Mouse (Mus musculus): ENCODE measurements around the gene Ubl4b.

DNA sequence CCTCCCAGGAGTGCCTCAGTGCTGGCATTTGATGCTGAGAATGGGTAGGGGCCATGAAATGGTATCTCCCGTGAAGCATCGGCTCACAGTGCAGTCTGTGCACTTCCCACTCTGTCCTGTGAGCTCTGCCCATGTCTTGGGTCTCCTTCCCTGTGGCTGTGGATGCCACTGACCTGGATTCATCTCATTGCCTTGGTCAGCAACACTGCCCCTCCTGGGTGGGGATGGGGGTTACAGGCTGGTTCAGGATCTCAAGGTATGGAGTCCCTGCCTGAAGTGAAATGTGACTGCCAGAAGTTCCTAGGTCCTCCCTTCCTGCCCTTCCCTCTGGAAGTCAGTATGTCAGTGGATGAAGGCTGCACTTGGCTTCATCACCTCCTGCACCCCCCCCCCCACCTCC is 7.2 kb upstream of the Ubl4b start:
- no peak for TF ChIP-seq CTCF (IDR thresholded peaks at IDR 0.05; ENCODE audit: low read depth)
- TF ChIP-seq EP300 (IDR thresholded peaks at IDR 0.05; ENCODE audit: low read depth), result no peak

Measured in liver, postnatal 0 days (tissue).